Mouse (Mus musculus): ENCODE measurements around the gene Auts2. TPM values are rescaled to one million over a fixed set of nuclear protein-coding genes. Genes with fewer than 3 reads are reported as not detected.
A peak's percentile ranks its signal among the peaks of the same experiment; 100 is the strongest.

Gene Auts2
- polyA plus RNA-seq, 1 experiment from 2014 or later = 27.3 TPM

- Histone ChIP-seq H3K4me2 (no peak overlapping the region), H3K9ac (no peak overlapping the region), H3K27me3 (ENCODE audit: insufficient read depth, low read length) (no peaks in the 10 kb centered on the region), H3K4me1 (ENCODE audit: insufficient read depth) (0 out of 2 replicates have a peak, but pooled peaks cover 4% of the 10 kb centered on the region), H3K4me3 (ENCODE audit: low read depth, low read length) (no peak overlapping the region), H3K36me3 (ENCODE audit: insufficient read depth) (no peaks in the 10 kb centered on the region), H3K9me3 (ENCODE audit: low read depth, low read length) (no peaks in the 10 kb centered on the region), H3K27ac (ENCODE audit: low read depth) (no peak overlapping the region)
- no peak for TF ChIP-seq CTCF (IDR thresholded peaks at IDR 0.05; ENCODE audit: low read depth)
- ATAC-seq (ENCODE audit: insufficient read depth) = no peak
- DNase-seq = no peak
- WGBS = 43% methylated on average over 7 of the region's 7 CpGs
Measured at GRCm38 (mm10) chr5:132135941-132136663, 407.0 kb downstream of the Auts2 start.

GRCm38 (mm10) chr5:132131948-132132347, 411.2 kb downstream of the Auts2 start:
- Histone ChIP-seq H3K9me3 (ENCODE audit: low read depth, low read length) (no peaks in the 10 kb centered on the region), H3K4me2 (no peak overlapping the region), H3K27me3 (ENCODE audit: insufficient read depth, low read length) (no peaks in the 10 kb centered on the region), H3K4me3 (ENCODE audit: low read depth, low read length) (no peak overlapping the region), H3K4me1 (ENCODE audit: insufficient read depth) (0 out of 2 replicates have a peak, but pooled peaks cover 4% of the 10 kb centered on the region), H3K27ac (ENCODE audit: low read depth) (no peak overlapping the region), H3K9ac (no peak overlapping the region), H3K36me3 (ENCODE audit: insufficient read depth) (no peaks in the 10 kb centered on the region)
- DNase-seq = no peak
- TF ChIP-seq CTCF (IDR thresholded peaks at IDR 0.05; ENCODE audit: low read depth) = no peak
- no peak for ATAC-seq (ENCODE audit: insufficient read depth)
- 90% methylated on average over 3 of the region's 3 CpGs for WGBS

- ATAC-seq (ENCODE audit: insufficient read depth) (no peak), DNase-seq (no peak)
- Histone ChIP-seq H3K4me3 (ENCODE audit: low read depth, low read length) (no peak overlapping the region), H3K9ac (no peak overlapping the region), H3K27me3 (ENCODE audit: insufficient read depth, low read length) (no peaks in the 10 kb centered on the region), H3K27ac (ENCODE audit: low read depth) (no peak overlapping the region), H3K4me1 (ENCODE audit: insufficient read depth) (no peaks in the 10 kb centered on the region), H3K4me2 (no peak overlapping the region), H3K9me3 (ENCODE audit: low read depth, low read length) (no peaks in the 10 kb centered on the region), H3K36me3 (ENCODE audit: insufficient read depth) (no peaks in the 10 kb centered on the region)
- 51% methylated on average over 4 of the region's 4 CpGs for WGBS
- no peak for TF ChIP-seq CTCF (IDR thresholded peaks at IDR 0.05; ENCODE audit: low read depth)
Measured at GRCm38 (mm10) chr5:132130577-132130976, 412.6 kb downstream of the Auts2 start.

GRCm38 (mm10) chr5:132126626-132127025, 416.5 kb downstream of the Auts2 start:
- no peak overlapping the region for H3K9ac ChIP-seq
- DNase-seq = no peak
- no peak overlapping the region for H3K4me2 ChIP-seq
- H3K36me3 ChIP-seq (ENCODE audit: insufficient read depth) = no peaks in the 10 kb centered on the region
- H3K27me3 ChIP-seq (ENCODE audit: insufficient read depth, low read length) = no peaks in the 10 kb centered on the region
- no peaks in the 10 kb centered on the region for H3K4me1 ChIP-seq (ENCODE audit: insufficient read depth)
- no peaks in the 10 kb centered on the region for H3K9me3 ChIP-seq (ENCODE audit: low read depth, low read length)
- H3K4me3 ChIP-seq (ENCODE audit: low read depth, low read length) = no peak overlapping the region
- WGBS = 70% methylated on average over 12 of the region's 12 CpGs
- no peak for TF ChIP-seq CTCF (IDR thresholded peaks at IDR 0.05; ENCODE audit: low read depth)
- no peak for ATAC-seq (ENCODE audit: insufficient read depth)
- no peak overlapping the region for H3K27ac ChIP-seq (ENCODE audit: low read depth)

- no peak overlapping the region for H3K4me3 ChIP-seq (ENCODE audit: low read depth, low read length)
- no peaks in the 10 kb centered on the region for H3K27me3 ChIP-seq (ENCODE audit: insufficient read depth, low read length)
- no peaks in the 10 kb centered on the region for H3K9me3 ChIP-seq (ENCODE audit: low read depth, low read length)
- 75% methylated on average over 3 of the region's 3 CpGs for WGBS
- H3K4me1 ChIP-seq (ENCODE audit: insufficient read depth) = no peaks in the 10 kb centered on the region
- H3K4me2 ChIP-seq = no peak overlapping the region
- no peaks in the 10 kb centered on the region for H3K36me3 ChIP-seq (ENCODE audit: insufficient read depth)
- H3K27ac ChIP-seq (ENCODE audit: low read depth) = no peak overlapping the region
- no peak overlapping the region for H3K9ac ChIP-seq
- DNase-seq (peak; percentile 73), ATAC-seq (ENCODE audit: insufficient read depth) (no peak)
- peak; percentile 51 for TF ChIP-seq CTCF (IDR thresholded peaks at IDR 0.05; ENCODE audit: low read depth)
Measured at GRCm38 (mm10) chr5:132115631-132116030, 427.5 kb downstream of the Auts2 start.

GRCm38 (mm10) chr5:132114561-132115301, 428.4 kb downstream of the Auts2 start:
- TF ChIP-seq CTCF (IDR thresholded peaks at IDR 0.05; ENCODE audit: low read depth) = peak; percentile 44
- H3K27ac ChIP-seq (ENCODE audit: low read depth) = no peak overlapping the region
- no peak overlapping the region for H3K4me2 ChIP-seq
- no peaks in the 10 kb centered on the region for H3K9me3 ChIP-seq (ENCODE audit: low read depth, low read length)
- WGBS = 67% methylated on average over 8 of the region's 8 CpGs
- peak; percentile 10 for DNase-seq
- ATAC-seq (ENCODE audit: insufficient read depth) = no peak
- H3K4me1 ChIP-seq (ENCODE audit: insufficient read depth) = no peaks in the 10 kb centered on the region
- H3K36me3 ChIP-seq (ENCODE audit: insufficient read depth) = no peaks in the 10 kb centered on the region
- H3K27me3 ChIP-seq (ENCODE audit: insufficient read depth, low read length) = no peaks in the 10 kb centered on the region
- no peak overlapping the region for H3K9ac ChIP-seq
- H3K4me3 ChIP-seq (ENCODE audit: low read depth, low read length) = no peak overlapping the region

GRCm38 (mm10) chr5:132113480-132113879, 429.7 kb downstream of the Auts2 start:
- no peaks in the 10 kb centered on the region for H3K9me3 ChIP-seq (ENCODE audit: low read depth, low read length)
- no peaks in the 10 kb centered on the region for H3K4me1 ChIP-seq (ENCODE audit: insufficient read depth)
- peak; percentile 52 for TF ChIP-seq CTCF (IDR thresholded peaks at IDR 0.05; ENCODE audit: low read depth)
- no peak overlapping the region for H3K9ac ChIP-seq
- H3K4me2 ChIP-seq = no peak overlapping the region
- no peak for ATAC-seq (ENCODE audit: insufficient read depth)
- no peaks in the 10 kb centered on the region for H3K36me3 ChIP-seq (ENCODE audit: insufficient read depth)
- DNase-seq = peak; percentile 67
- WGBS = 63% methylated on average over 7 of the region's 7 CpGs
- H3K27me3 ChIP-seq (ENCODE audit: insufficient read depth, low read length) = no peaks in the 10 kb centered on the region
- H3K27ac ChIP-seq (ENCODE audit: low read depth) = no peak overlapping the region
- H3K4me3 ChIP-seq (ENCODE audit: low read depth, low read length) = no peak overlapping the region
